Mouse (Mus musculus): ENCODE data around the gene Ppef1. TPM values are rescaled to one million over a fixed set of nuclear protein-coding genes. Genes with fewer than 3 reads are reported as not detected.
A peak's percentile ranks its signal among the peaks of the same experiment; 100 is the strongest.

Ppef1 gene
- polyA plus RNA-seq, 1 experiment from 2014 or later, result not detected

- no peaks in the 10 kb centered on the region for H3K36me3 ChIP-seq (ENCODE audit: control insufficient read depth, insufficient read depth, low read length)
Observed at GRCm38 (mm10) chrX:160603316-160603715, 132.2 kb downstream of the Ppef1 start.

GRCm38 (mm10) chrX:160602770-160603169 is 132.8 kb downstream of the Ppef1 start:
- H3K27me3 ChIP-seq (ENCODE audit: control insufficient read depth, insufficient read depth, low read length), result no peaks in the 10 kb centered on the region
- ATAC-seq (ENCODE audit: low FRiP score, low TSS enrichment), result no peak
- H3K4me1 ChIP-seq (ENCODE audit: control insufficient read depth, insufficient read depth, low read length), result 0 out of 2 replicates have a peak, but pooled peaks cover 11% of the 10 kb centered on the region
- H3K9me3 ChIP-seq (ENCODE audit: control insufficient read depth, low read length), result no peaks in the 10 kb centered on the region
- 84% methylated on average over 1 of the region's 1 CpGs for WGBS
- no peak overlapping the region for H3K4me3 ChIP-seq (ENCODE audit: low read length)
- H3K4me2 ChIP-seq (replicated peaks; ENCODE audit: low read depth, low read length), result no peak overlapping the region
- no peaks in the 10 kb centered on the region for H3K36me3 ChIP-seq (ENCODE audit: control insufficient read depth, insufficient read depth, low read length)
- H3K27ac ChIP-seq (ENCODE audit: low read depth, low read length), result no peak overlapping the region
- no peak overlapping the region for H3K9ac ChIP-seq (ENCODE audit: low read depth, low read length)

More at GRCm38 (mm10) chrX:160603316-160603715, 132.2 kb downstream of the Ppef1 start:
- WGBS, result 93% methylated on average over 2 of the region's 2 CpGs
- Histone ChIP-seq H3K4me2 (replicated peaks; ENCODE audit: low read depth, low read length) (no peak overlapping the region), H3K27me3 (ENCODE audit: control insufficient read depth, insufficient read depth, low read length) (no peaks in the 10 kb centered on the region), H3K9ac (ENCODE audit: low read depth, low read length) (no peak overlapping the region), H3K27ac (ENCODE audit: low read depth, low read length) (no peak overlapping the region), H3K4me1 (ENCODE audit: control insufficient read depth, insufficient read depth, low read length) (0 out of 2 replicates have a peak, but pooled peaks cover 11% of the 10 kb centered on the region), H3K9me3 (ENCODE audit: control insufficient read depth, low read length) (no peaks in the 10 kb centered on the region), H3K4me3 (ENCODE audit: low read length) (no peak overlapping the region)
- no peak for ATAC-seq (ENCODE audit: low FRiP score, low TSS enrichment)

GRCm38 (mm10) chrX:160601053-160601452 is 134.5 kb downstream of the Ppef1 start:
- Histone ChIP-seq H3K27me3 (ENCODE audit: control insufficient read depth, insufficient read depth, low read length) (no peaks in the 10 kb centered on the region), H3K36me3 (ENCODE audit: control insufficient read depth, insufficient read depth, low read length) (no peaks in the 10 kb centered on the region), H3K4me1 (ENCODE audit: control insufficient read depth, insufficient read depth, low read length) (0 out of 2 replicates have a peak, but pooled peaks cover 11% of the 10 kb centered on the region), H3K9me3 (ENCODE audit: control insufficient read depth, low read length) (no peaks in the 10 kb centered on the region), H3K4me2 (replicated peaks; ENCODE audit: low read depth, low read length) (no peak overlapping the region), H3K4me3 (ENCODE audit: low read length) (no peak overlapping the region), H3K27ac (ENCODE audit: low read depth, low read length) (no peak overlapping the region), H3K9ac (ENCODE audit: low read depth, low read length) (no peak overlapping the region)
- ATAC-seq (ENCODE audit: low FRiP score, low TSS enrichment), result no peak
- 33% methylated on average over 3 of the region's 3 CpGs for WGBS

- 38% methylated on average over 3 of the region's 3 CpGs for WGBS
Observed at GRCm38 (mm10) chrX:160598562-160599458, 136.8 kb downstream of the Ppef1 start.

GRCm38 (mm10) chrX:160598055-160598454 is 137.5 kb downstream of the Ppef1 start:
- H3K4me1 ChIP-seq (ENCODE audit: control insufficient read depth, insufficient read depth, low read length), result 0 out of 2 replicates have a peak, but pooled peaks cover 11% of the 10 kb centered on the region
- H3K4me3 ChIP-seq (ENCODE audit: low read length), result no peak overlapping the region
- H3K9me3 ChIP-seq (ENCODE audit: control insufficient read depth, low read length), result no peaks in the 10 kb centered on the region
- peak; percentile 29; the same call in 1 of the 2 replicates for ATAC-seq (ENCODE audit: low FRiP score, low TSS enrichment)
- no peak overlapping the region; the same call in 1 of the 2 replicates for H3K27ac ChIP-seq (ENCODE audit: low read depth, low read length)
- no peak overlapping the region for H3K9ac ChIP-seq (ENCODE audit: low read depth, low read length)
- H3K4me2 ChIP-seq (replicated peaks; ENCODE audit: low read depth, low read length), result no peak overlapping the region
- H3K36me3 ChIP-seq (ENCODE audit: control insufficient read depth, insufficient read depth, low read length), result no peaks in the 10 kb centered on the region
- no peaks in the 10 kb centered on the region for H3K27me3 ChIP-seq (ENCODE audit: control insufficient read depth, insufficient read depth, low read length)
- 62% methylated on average over 2 of the region's 2 CpGs for WGBS

More at GRCm38 (mm10) chrX:160598562-160599458, 136.8 kb downstream of the Ppef1 start:
- peak overlapping the region; percentile 63; the same call in 1 of the 2 replicates for H3K27ac ChIP-seq (ENCODE audit: low read depth, low read length)
- no peaks in the 10 kb centered on the region for H3K9me3 ChIP-seq (ENCODE audit: control insufficient read depth, low read length)
- no peaks in the 10 kb centered on the region for H3K27me3 ChIP-seq (ENCODE audit: control insufficient read depth, insufficient read depth, low read length)
- H3K4me2 ChIP-seq (replicated peaks; ENCODE audit: low read depth, low read length), result no peak overlapping the region
- H3K4me3 ChIP-seq (ENCODE audit: low read length), result no peak overlapping the region
- 0 out of 2 replicates have a peak, but pooled peaks cover 11% of the 10 kb centered on the region for H3K4me1 ChIP-seq (ENCODE audit: control insufficient read depth, insufficient read depth, low read length)
- ATAC-seq (ENCODE audit: low FRiP score, low TSS enrichment), result peak; percentile 93
- H3K36me3 ChIP-seq (ENCODE audit: control insufficient read depth, insufficient read depth, low read length), result no peaks in the 10 kb centered on the region
- no peak overlapping the region for H3K9ac ChIP-seq (ENCODE audit: low read depth, low read length)

GRCm38 (mm10) chrX:160592933-160593332 is 142.6 kb downstream of the Ppef1 start:
- H3K36me3 ChIP-seq (ENCODE audit: control insufficient read depth, insufficient read depth, low read length), result no peaks in the 10 kb centered on the region
- WGBS, result 80% methylated on average over 6 of the region's 6 CpGs
- ATAC-seq (ENCODE audit: low FRiP score, low TSS enrichment), result no peak
- no peaks in the 10 kb centered on the region for H3K4me1 ChIP-seq (ENCODE audit: control insufficient read depth, insufficient read depth, low read length)
- H3K27me3 ChIP-seq (ENCODE audit: control insufficient read depth, insufficient read depth, low read length), result no peaks in the 10 kb centered on the region
- H3K9me3 ChIP-seq (ENCODE audit: control insufficient read depth, low read length), result no peaks in the 10 kb centered on the region
- no peak overlapping the region for H3K27ac ChIP-seq (ENCODE audit: low read depth, low read length)
- H3K4me2 ChIP-seq (replicated peaks; ENCODE audit: low read depth, low read length), result no peak overlapping the region
- no peak overlapping the region for H3K4me3 ChIP-seq (ENCODE audit: low read length)
- no peak overlapping the region for H3K9ac ChIP-seq (ENCODE audit: low read depth, low read length)

GRCm38 (mm10) chrX:160590147-160590546 is 145.4 kb downstream of the Ppef1 start:
- no peak for ATAC-seq (ENCODE audit: low FRiP score, low TSS enrichment)
- Histone ChIP-seq H3K27ac (ENCODE audit: low read depth, low read length) (no peak overlapping the region), H3K9me3 (ENCODE audit: control insufficient read depth, low read length) (no peaks in the 10 kb centered on the region), H3K9ac (ENCODE audit: low read depth, low read length) (no peak overlapping the region), H3K27me3 (ENCODE audit: control insufficient read depth, insufficient read depth, low read length) (no peaks in the 10 kb centered on the region), H3K4me3 (ENCODE audit: low read length) (no peak overlapping the region), H3K4me2 (replicated peaks; ENCODE audit: low read depth, low read length) (no peak overlapping the region), H3K36me3 (ENCODE audit: control insufficient read depth, insufficient read depth, low read length) (no peaks in the 10 kb centered on the region), H3K4me1 (ENCODE audit: control insufficient read depth, insufficient read depth, low read length) (no peaks in the 10 kb centered on the region)
- 94% methylated on average over 7 of the region's 7 CpGs for WGBS

GRCm38 (mm10) chrX:160588523-160588922 is 147.0 kb downstream of the Ppef1 start:
- WGBS, result 89% methylated on average over 4 of the region's 4 CpGs
- no peak overlapping the region for H3K4me3 ChIP-seq (ENCODE audit: low read length)
- ATAC-seq (ENCODE audit: low FRiP score, low TSS enrichment), result no peak

GRCm38 (mm10) chrX:160585110-160585509 is 150.5 kb downstream of the Ppef1 start:
- no peak overlapping the region for H3K9ac ChIP-seq (ENCODE audit: low read depth, low read length)
- H3K27ac ChIP-seq (ENCODE audit: low read depth, low read length), result no peak overlapping the region
- no peaks in the 10 kb centered on the region for H3K36me3 ChIP-seq (ENCODE audit: control insufficient read depth, insufficient read depth, low read length)
- H3K9me3 ChIP-seq (ENCODE audit: control insufficient read depth, low read length), result no peaks in the 10 kb centered on the region
- no peaks in the 10 kb centered on the region for H3K4me1 ChIP-seq (ENCODE audit: control insufficient read depth, insufficient read depth, low read length)
- ATAC-seq (ENCODE audit: low FRiP score, low TSS enrichment), result no peak
- no peak overlapping the region for H3K4me3 ChIP-seq (ENCODE audit: low read length)
- WGBS, result 48% methylated on average over 1 of the region's 1 CpGs
- no peak overlapping the region for H3K4me2 ChIP-seq (replicated peaks; ENCODE audit: low read depth, low read length)
- H3K27me3 ChIP-seq (ENCODE audit: control insufficient read depth, insufficient read depth, low read length), result peaks cover 3% of the 10 kb centered on the region; the same call in 1 of the 2 replicates

More at GRCm38 (mm10) chrX:160588523-160588922, 147.0 kb downstream of the Ppef1 start:
- H3K9me3 ChIP-seq (ENCODE audit: control insufficient read depth, low read length), result no peaks in the 10 kb centered on the region
- no peaks in the 10 kb centered on the region for H3K36me3 ChIP-seq (ENCODE audit: control insufficient read depth, insufficient read depth, low read length)
- H3K27ac ChIP-seq (ENCODE audit: low read depth, low read length), result no peak overlapping the region
- no peaks in the 10 kb centered on the region for H3K4me1 ChIP-seq (ENCODE audit: control insufficient read depth, insufficient read depth, low read length)
- H3K27me3 ChIP-seq (ENCODE audit: control insufficient read depth, insufficient read depth, low read length), result no peaks in the 10 kb centered on the region
- no peak overlapping the region for H3K4me2 ChIP-seq (replicated peaks; ENCODE audit: low read depth, low read length)
- no peak overlapping the region for H3K9ac ChIP-seq (ENCODE audit: low read depth, low read length)

Data from kidney, embryonic 14.5 days (tissue).